Mouse (Mus musculus): ENCODE measurements at regions not wholly inside any gene's neighbourhood (a gene's known extent, or its start where the extent isn't known, plus 50 kb on each side); places are given as distances from the start of the nearest gene placed in this dataset.

DNA sequence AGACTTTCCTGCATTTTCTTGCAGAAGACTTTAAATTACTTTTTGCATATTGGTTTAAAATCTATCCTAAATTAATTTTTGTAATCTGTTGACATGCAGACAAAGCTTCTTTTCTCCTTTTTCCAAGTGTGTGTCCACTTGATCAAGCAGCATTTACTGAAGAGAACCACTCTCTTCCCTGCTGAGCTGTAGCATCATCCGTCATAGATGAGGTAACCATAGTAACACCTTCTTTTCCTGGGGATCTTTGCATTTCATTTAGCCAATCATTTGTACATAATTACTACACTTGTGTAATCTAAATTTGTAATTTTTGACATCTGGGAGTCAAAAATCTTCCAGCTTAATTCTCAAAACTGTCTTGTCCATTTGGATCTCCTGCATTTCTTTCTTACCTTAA is 53.2 kb upstream of the Dnajc1 start:
- DNase-seq = no peak

Data from B cell, adult 2 months (primary cell).